Mouse (Mus musculus) kidney, adult 2 months (tissue): ENCODE data around the gene Blmh. TPM values are rescaled to one million over a fixed set of nuclear protein-coding genes. Genes with fewer than 3 reads are reported as not detected.

ENCODE experiments used
- DNase-seq: peaks from one replicate; pipeline ENCODE4 v3.0.0; 2021
- H3K27ac ChIP-seq: fragments of 200-500 bp; 2 replicates; pipeline ENCODE4 v1.5.1; 2012; ENCODE audit warnings: low read depth, low read length, control low read depth, inconsistent platforms; ENCODE audit not compliant: insufficient read depth
- H3K27me3 ChIP-seq: fragments of 200-500 bp; replicated peaks from 2 replicates; pipeline ENCODE4 v1.6.1; 2012; ENCODE audit warnings: mild to moderate bottlenecking, moderate library complexity, low read length, inconsistent platforms; ENCODE audit not compliant: control insufficient read depth, insufficient read depth
- H3K36me3 ChIP-seq: fragments of 200-500 bp; 2 replicates; pipeline ENCODE4 v1.6.1; 2012; ENCODE audit warnings: mild to moderate bottlenecking, moderate library complexity, low read length, inconsistent platforms; ENCODE audit not compliant: control insufficient read depth, insufficient read depth
- H3K4me1 ChIP-seq: fragments of 200-500 bp; 2 replicates; pipeline ENCODE4 v1.6.1; 2011; ENCODE audit warnings: low read length; ENCODE audit not compliant: control insufficient read depth, insufficient read depth
- H3K4me3 ChIP-seq: fragments of 200-500 bp; 2 replicates; pipeline ENCODE4 v1.5.1; 2011; ENCODE audit warnings: mild to moderate bottlenecking, low read depth, low read length, control low read depth; ENCODE audit not compliant: insufficient read depth
- CTCF ChIP-seq: fragments of 200-500 bp; conservative IDR thresholded peaks from 2 replicates; pipeline ENCODE4 v1.5.1; 2011; ENCODE audit warnings: low read depth, mild to moderate bottlenecking, control low read depth, low read length, moderate library complexity, mixed read lengths; ENCODE audit not compliant: insufficient read depth, insufficient read length
- POLR2A ChIP-seq: fragments of 200-500 bp; IDR thresholded peaks from one replicate; pipeline ENCODE4 v1.6.1; 2011; ENCODE audit warnings: low read depth, low read length, control low read depth
- WGBS: fragments of 180-500 bp; shearing (Covaris S2); methylation state at CpG from one replicate; pipeline ENCODE4 v1.1.7; 2018; 5-methylcytosine and 5-hydroxymethylcytosine counted together
- polyA plus RNA-seq: library from polyadenylated mRNA; depleted of rRNA; stranded (reverse); fragments of >200 nt; gene quantifications from 2 replicates; pipeline ENCODE4 v1.2.3, GENCODE M21; 2012

Gene Blmh
- polyA plus RNA-seq, 1 experiment, result 27.8 TPM

- peak; percentile 10 for DNase-seq
- Histone ChIP-seq H3K36me3 (no peaks in the 10 kb centered on the region), H3K27me3 (no peaks in the 10 kb centered on the region), H3K4me3 (peak overlapping the region; percentile 77), H3K4me1 (peaks cover 8% of the 10 kb centered on the region; the same call in 1 of the 2 replicates), H3K27ac (peak overlapping the region; percentile 51; the same call in 1 of the 2 replicates)
- TF ChIP-seq CTCF (no peak), POLR2A (no peak)
- WGBS, result 3% methylated on average over 8 of the region's 8 CpGs
Measured at GRCm38 (mm10) chr11:76946203-76946585, 21.6 kb downstream of the Blmh start.

GRCm38 (mm10) chr11:76953536-76953935 is 28.9 kb downstream of the Blmh start:
- peak; percentile 51 for DNase-seq
- Histone ChIP-seq H3K27me3 (no peaks in the 10 kb centered on the region), H3K4me3 (no peak overlapping the region), H3K36me3 (peaks cover 14% of the 10 kb centered on the region), H3K27ac (0 out of 2 replicates have a peak overlapping the region, but pooled peaks have one; percentile 46), H3K4me1 (no peaks in the 10 kb centered on the region; the same call in 1 of the 2 replicates)
- TF ChIP-seq POLR2A, result no peak
- no peak for TF ChIP-seq CTCF
- WGBS, result 28% methylated on average over 2 of the region's 2 CpGs

GRCm38 (mm10) chr11:76965703-76966102 is 41.1 kb downstream of the Blmh start:
- Histone ChIP-seq H3K27me3 (no peaks in the 10 kb centered on the region), H3K36me3 (peaks cover 25% of the 10 kb centered on the region), H3K4me3 (no peak overlapping the region), H3K4me1 (no peaks in the 10 kb centered on the region), H3K27ac (no peak overlapping the region)
- DNase-seq, result no peak
- TF ChIP-seq POLR2A, result no peak
- no peak for TF ChIP-seq CTCF
- 94% methylated on average over 3 of the region's 3 CpGs for WGBS

DNA sequence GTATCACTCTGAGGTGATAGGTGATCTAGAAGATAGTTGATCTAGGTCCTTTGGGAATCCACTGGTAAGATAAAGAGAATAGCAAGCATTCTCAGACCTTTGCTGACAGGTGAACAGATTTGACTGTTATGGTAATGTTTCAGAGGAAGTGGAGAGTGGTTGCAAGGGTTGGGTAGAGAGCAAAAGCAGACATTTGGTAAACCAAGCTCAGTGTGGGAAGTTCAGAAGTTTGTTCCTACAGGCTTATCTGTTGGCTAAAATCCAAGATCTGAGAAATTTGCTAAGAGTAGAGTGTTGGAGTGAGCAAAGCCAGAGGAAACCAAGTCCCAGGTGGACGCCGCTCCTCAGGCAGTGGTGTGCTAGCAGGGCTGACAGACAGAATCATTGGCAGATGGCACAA is 45.7 kb downstream of the Blmh start:
- Histone ChIP-seq H3K4me3 (no peak overlapping the region), H3K27me3 (no peaks in the 10 kb centered on the region), H3K36me3 (peaks cover 24% of the 10 kb centered on the region), H3K4me1 (no peaks in the 10 kb centered on the region), H3K27ac (no peak overlapping the region)
- 82% methylated on average over 2 of the region's 2 CpGs for WGBS
- no peak for DNase-seq
- no peak for TF ChIP-seq CTCF
- no peak for TF ChIP-seq POLR2A

DNA sequence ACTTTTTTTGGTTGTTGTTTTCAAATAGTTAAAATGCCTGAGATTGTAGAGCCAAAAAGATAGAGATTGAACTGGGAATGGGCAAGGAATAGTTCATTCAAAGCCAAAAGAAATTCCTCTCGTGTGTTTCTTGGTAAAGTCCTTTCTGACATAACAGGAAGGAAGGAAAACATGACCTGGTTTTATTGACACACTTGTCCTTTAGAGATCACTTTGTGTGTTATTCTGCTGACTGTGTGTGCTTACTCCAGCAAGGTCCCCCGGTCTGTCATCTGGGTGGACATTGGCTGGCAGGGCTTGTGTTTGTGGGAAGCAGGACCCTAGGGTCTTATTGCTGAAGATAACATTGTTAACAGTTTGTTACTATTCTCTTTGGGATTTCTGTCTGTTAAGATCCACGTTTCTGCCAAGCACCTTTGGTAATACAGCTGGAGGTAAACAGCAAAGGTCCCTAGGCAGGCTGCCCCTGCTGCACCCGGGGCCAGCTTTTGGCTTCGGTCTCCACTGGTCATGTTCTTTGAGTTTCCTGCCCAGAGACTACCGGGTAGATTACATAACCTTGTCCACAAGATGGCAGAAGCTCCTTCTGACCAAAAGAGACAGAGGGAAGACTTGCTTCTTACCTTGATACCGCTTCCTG is 50.2 kb downstream of the Blmh start:
- Histone ChIP-seq H3K4me1 (no peaks in the 10 kb centered on the region), H3K36me3 (peaks cover 4% of the 10 kb centered on the region; the same call in 1 of the 2 replicates), H3K27me3 (no peaks in the 10 kb centered on the region), H3K4me3 (no peak overlapping the region), H3K27ac (no peak overlapping the region)
- WGBS, result 73% methylated on average over 7 of the region's 7 CpGs
- DNase-seq, result peak; percentile 18
- no peak for TF ChIP-seq POLR2A
- no peak for TF ChIP-seq CTCF

DNA sequence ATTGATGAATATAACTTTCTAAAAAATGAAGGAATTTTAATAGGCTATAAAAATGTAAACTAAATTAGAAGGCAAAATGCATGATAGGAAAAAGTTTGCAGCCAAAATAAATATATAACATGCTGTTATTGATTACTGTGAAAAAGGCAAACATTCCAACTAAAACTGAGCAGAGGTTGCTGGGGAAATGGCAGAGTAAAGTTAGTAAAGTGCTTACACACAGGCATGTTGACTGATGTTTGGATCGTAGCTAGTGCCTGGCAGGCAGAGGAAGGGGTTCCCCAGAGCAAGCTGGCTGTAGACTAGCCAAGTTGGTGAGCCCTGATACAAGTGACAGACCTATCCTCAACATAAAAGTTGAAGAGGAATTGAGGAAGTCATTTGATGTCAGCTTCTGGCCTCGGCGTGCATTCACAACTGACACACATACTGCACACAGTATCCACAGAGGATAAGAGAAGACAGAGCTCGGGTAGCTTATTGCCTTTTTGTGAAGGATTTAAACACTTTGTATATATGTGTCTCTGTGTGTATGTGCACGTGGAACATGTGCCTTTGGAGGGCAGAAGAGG is 57.0 kb downstream of the Blmh start:
- no peaks in the 10 kb centered on the region; the same call in 1 of the 2 replicates for H3K36me3 ChIP-seq
- no peak overlapping the region for H3K27ac ChIP-seq
- H3K27me3 ChIP-seq, result no peaks in the 10 kb centered on the region
- H3K4me1 ChIP-seq, result no peaks in the 10 kb centered on the region
- DNase-seq, result no peak
- WGBS, result 66% methylated on average over 5 of the region's 5 CpGs
- no peak overlapping the region for H3K4me3 ChIP-seq
- TF ChIP-seq POLR2A, result no peak

GRCm38 (mm10) chr11:76982415-76982814 is 57.8 kb downstream of the Blmh start:
- H3K36me3 ChIP-seq, result no peaks in the 10 kb centered on the region; the same call in 1 of the 2 replicates
- no peak overlapping the region for H3K27ac ChIP-seq
- 62% methylated on average over 4 of the region's 4 CpGs for WGBS
- H3K4me1 ChIP-seq, result no peaks in the 10 kb centered on the region
- H3K27me3 ChIP-seq, result no peaks in the 10 kb centered on the region
- no peak for DNase-seq
- H3K4me3 ChIP-seq, result no peak overlapping the region
- TF ChIP-seq CTCF (no peak), POLR2A (no peak)

DNA sequence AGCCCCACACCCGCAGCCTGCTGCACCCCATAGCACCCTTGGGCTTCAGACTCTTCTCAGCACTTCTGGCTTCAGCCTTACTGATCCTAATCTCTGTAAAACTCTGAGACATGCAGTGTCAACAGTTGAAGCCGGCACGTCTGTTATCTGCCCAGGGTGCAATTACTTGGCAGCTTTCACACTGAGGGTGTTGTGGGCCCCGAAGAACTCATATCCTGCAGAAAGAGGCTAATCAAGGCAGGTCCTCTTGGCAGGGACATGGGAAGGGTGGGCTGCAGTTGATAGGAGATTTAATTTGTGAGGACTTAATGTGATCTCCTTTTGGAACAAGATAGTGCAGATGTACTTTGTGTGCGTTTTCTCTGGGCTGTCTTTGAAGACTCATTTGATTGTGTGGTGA is 59.0 kb downstream of the Blmh start:
- H3K36me3 ChIP-seq, result no peaks in the 10 kb centered on the region; the same call in 1 of the 2 replicates
- no peak overlapping the region for H3K4me3 ChIP-seq
- no peak overlapping the region for H3K27ac ChIP-seq
- no peaks in the 10 kb centered on the region for H3K27me3 ChIP-seq
- no peak for TF ChIP-seq POLR2A
- no peak for TF ChIP-seq CTCF
- no peak for DNase-seq
- 76% methylated on average over 5 of the region's 5 CpGs for WGBS
- H3K4me1 ChIP-seq, result no peaks in the 10 kb centered on the region
